Mouse (Mus musculus) lung, embryonic 16.5 days (tissue): ENCODE data around the gene Ddias. TPM values are rescaled to one million over a fixed set of nuclear protein-coding genes. Genes with fewer than 3 reads are reported as not detected.

Experiments used
- ATAC-seq: fragments of 200-750 bp; cut with Nextera tagmentation; 2 replicates; pipeline ENCODE4 v1.8.0; 2017; ENCODE audit warnings: low read depth, mild to moderate bottlenecking, moderate library complexity
- H3K27ac ChIP-seq: fragments of 300-500 bp; sonication (generic); 2 replicates; pipeline ENCODE4 v1.5.1; 2014; ENCODE audit warnings: mild to moderate bottlenecking, control low read depth, low read length
- H3K27me3 ChIP-seq: fragments of 300-500 bp; sonication (generic); 2 replicates; pipeline ENCODE4 v1.6.1; 2014; ENCODE audit warnings: low read depth, low read length, mixed read lengths; ENCODE audit not compliant: control insufficient read depth, insufficient read depth
- H3K36me3 ChIP-seq: fragments of 300-500 bp; sonication (generic); 2 replicates; pipeline ENCODE4 v1.6.1; 2014; ENCODE audit warnings: low read length; ENCODE audit not compliant: control insufficient read depth, insufficient read depth
- H3K4me1 ChIP-seq: fragments of 300-500 bp; sonication (generic); replicated peaks from 2 replicates; pipeline ENCODE4 v1.6.1; 2014; ENCODE audit warnings: low read length, mixed read lengths; ENCODE audit not compliant: control insufficient read depth, insufficient read depth
- H3K4me2 ChIP-seq: fragments of 300-500 bp; sonication (generic); 2 replicates; pipeline ENCODE4 v1.6.1; 2014; ENCODE audit warnings: low read depth, low read length, control low read depth
- H3K4me3 ChIP-seq: fragments of 300-500 bp; sonication (generic); 2 replicates; pipeline ENCODE4 v1.5.1; 2014; ENCODE audit warnings: mild to moderate bottlenecking, low read length, control low read depth
- H3K9ac ChIP-seq: fragments of 300-500 bp; sonication (generic); 2 replicates; pipeline ENCODE4 v1.6.1; 2014; ENCODE audit warnings: low read length, control low read depth
- H3K9me3 ChIP-seq: fragments of 300-500 bp; sonication (generic); 2 replicates; pipeline ENCODE4 v1.6.1; 2016; ENCODE audit warnings: low read length; ENCODE audit not compliant: control insufficient read depth
- WGBS: fragments of 180-500 bp; shearing (Covaris S2); extraction: QIAGEN DNeasy Blood & Tissue Kit; methylation state at CpG from one replicate; pipeline ENCODE4 v1.1.7; 2014; 5-methylcytosine and 5-hydroxymethylcytosine counted together
- polyA plus RNA-seq: library from polyadenylated mRNA; unstranded; fragments of >200 nt; fragmentation: Nextera tagmentation; extraction: Ambion mirVana; gene quantifications from 2 replicates; pipeline ENCODE4 v1.2.1, GENCODE M21; 2015

Ddias gene
- polyA plus RNA-seq, 1 experiment from 2014 or later, result 15.1 TPM

GRCm38 (mm10) chr7:92832395-92832794 lies 41.7 kb downstream of the Ddias start:
- no peaks in the 10 kb centered on the region for H3K27me3 ChIP-seq
- no peak for ATAC-seq
- H3K36me3 ChIP-seq, result no peaks in the 10 kb centered on the region
- H3K4me3 ChIP-seq, result no peak overlapping the region
- H3K27ac ChIP-seq, result no peak overlapping the region
- no peak overlapping the region for H3K9ac ChIP-seq
- no peaks in the 10 kb centered on the region for H3K9me3 ChIP-seq
- no peaks in the 10 kb centered on the region for H3K4me1 ChIP-seq
- no peak overlapping the region for H3K4me2 ChIP-seq
- 81% methylated on average over 6 of the region's 6 CpGs for WGBS

GRCm38 (mm10) chr7:92827981-92828380 lies 46.1 kb downstream of the Ddias start:
- no peak for ATAC-seq
- Histone ChIP-seq H3K27me3 (no peaks in the 10 kb centered on the region), H3K36me3 (no peaks in the 10 kb centered on the region), H3K4me3 (no peak overlapping the region), H3K9me3 (no peaks in the 10 kb centered on the region), H3K4me2 (no peak overlapping the region), H3K27ac (no peak overlapping the region), H3K9ac (no peak overlapping the region), H3K4me1 (no peaks in the 10 kb centered on the region)
- WGBS, result 39% methylated on average over 3 of the region's 3 CpGs

- Histone ChIP-seq H3K27me3 (no peaks in the 10 kb centered on the region), H3K27ac (no peak overlapping the region), H3K4me1 (peaks cover 9% of the 10 kb centered on the region; the same call in 1 of the 2 replicates), H3K36me3 (no peaks in the 10 kb centered on the region), H3K4me2 (no peak overlapping the region), H3K9me3 (no peaks in the 10 kb centered on the region), H3K9ac (no peak overlapping the region), H3K4me3 (no peak overlapping the region)
- ATAC-seq, result no peak
- 74% methylated on average over 3 of the region's 3 CpGs for WGBS
These were observed 47.8 kb downstream of the Ddias start for GRCm38 (mm10) chr7:92826248-92826647.

- Histone ChIP-seq H3K4me1 (peaks cover 9% of the 10 kb centered on the region; the same call in 1 of the 2 replicates), H3K4me2 (peak overlapping the region; percentile 14; the same call in 1 of the 2 replicates), H3K36me3 (no peaks in the 10 kb centered on the region), H3K9ac (no peak overlapping the region), H3K27ac (peak overlapping the region; percentile 79), H3K27me3 (no peaks in the 10 kb centered on the region), H3K4me3 (no peak overlapping the region), H3K9me3 (no peaks in the 10 kb centered on the region)
- peak; percentile 46; the same call in 1 of the 2 replicates for ATAC-seq
- WGBS, result 26% methylated on average over 1 of the region's 1 CpGs
These were observed 51.5 kb downstream of the Ddias start for GRCm38 (mm10) chr7:92822409-92823101.

GRCm38 (mm10) chr7:92821871-92822270 lies 52.2 kb downstream of the Ddias start:
- no peak overlapping the region for H3K4me3 ChIP-seq
- no peaks in the 10 kb centered on the region for H3K36me3 ChIP-seq
- H3K4me2 ChIP-seq, result peak overlapping the region; percentile 14; the same call in 1 of the 2 replicates
- no peak overlapping the region for H3K9ac ChIP-seq
- peak; percentile 70 for ATAC-seq
- no peaks in the 10 kb centered on the region for H3K27me3 ChIP-seq
- 34% methylated on average over 4 of the region's 4 CpGs for WGBS
- peak overlapping the region; percentile 79 for H3K27ac ChIP-seq
- H3K4me1 ChIP-seq, result peaks cover 9% of the 10 kb centered on the region; the same call in 1 of the 2 replicates
- no peaks in the 10 kb centered on the region for H3K9me3 ChIP-seq

GRCm38 (mm10) chr7:92820941-92821465 lies 53.0 kb downstream of the Ddias start:
- ATAC-seq, result peak; percentile 41
- WGBS, result 50% methylated on average over 7 of the region's 7 CpGs
- H3K9ac ChIP-seq, result no peak overlapping the region
- H3K4me2 ChIP-seq, result no peak overlapping the region
- H3K4me1 ChIP-seq, result peaks cover 9% of the 10 kb centered on the region; the same call in 1 of the 2 replicates
- H3K9me3 ChIP-seq, result no peaks in the 10 kb centered on the region
- H3K4me3 ChIP-seq, result no peak overlapping the region
- no peaks in the 10 kb centered on the region for H3K36me3 ChIP-seq
- no peaks in the 10 kb centered on the region for H3K27me3 ChIP-seq
- H3K27ac ChIP-seq, result no peak overlapping the region; the same call in 1 of the 2 replicates

- Histone ChIP-seq H3K4me3 (no peak overlapping the region), H3K27ac (no peak overlapping the region), H3K9me3 (no peaks in the 10 kb centered on the region), H3K27me3 (no peaks in the 10 kb centered on the region), H3K4me1 (peaks cover 9% of the 10 kb centered on the region; the same call in 1 of the 2 replicates), H3K36me3 (no peaks in the 10 kb centered on the region), H3K4me2 (no peak overlapping the region), H3K9ac (no peak overlapping the region)
- 89% methylated on average over 1 of the region's 1 CpGs for WGBS
- ATAC-seq, result no peak
These were observed 53.6 kb downstream of the Ddias start for GRCm38 (mm10) chr7:92820410-92820809.

- H3K4me3 ChIP-seq, result no peak overlapping the region
- no peaks in the 10 kb centered on the region for H3K9me3 ChIP-seq
- 69% methylated on average over 11 of the region's 11 CpGs for WGBS
- H3K27ac ChIP-seq, result no peak overlapping the region
- H3K27me3 ChIP-seq, result no peaks in the 10 kb centered on the region
- H3K4me1 ChIP-seq, result peaks cover 9% of the 10 kb centered on the region; the same call in 1 of the 2 replicates
- no peaks in the 10 kb centered on the region for H3K36me3 ChIP-seq
- H3K4me2 ChIP-seq, result no peak overlapping the region
- H3K9ac ChIP-seq, result no peak overlapping the region
- no peak for ATAC-seq
These were observed 54.4 kb downstream of the Ddias start for GRCm38 (mm10) chr7:92819656-92820055.

- Histone ChIP-seq H3K9me3 (no peaks in the 10 kb centered on the region), H3K4me2 (no peak overlapping the region), H3K9ac (no peak overlapping the region), H3K4me3 (no peak overlapping the region), H3K27me3 (no peaks in the 10 kb centered on the region), H3K36me3 (no peaks in the 10 kb centered on the region), H3K4me1 (peaks cover 9% of the 10 kb centered on the region; the same call in 1 of the 2 replicates), H3K27ac (no peak overlapping the region)
- ATAC-seq, result no peak
- 70% methylated on average over 9 of the region's 9 CpGs for WGBS
These were observed 56.2 kb downstream of the Ddias start for GRCm38 (mm10) chr7:92817886-92818285.
